Mouse (Mus musculus) left cerebral cortex, adult 9 months (tissue): ENCODE data around the gene Nup160.

ENCODE experiments used
- DNase-seq, 2 experiments: peaks; one replicate each; pipeline ENCODE4 v3.0.0; 2022; ENCODE audit warnings: low spot score in 2 of 2

The Nup160 gene

DNA sequence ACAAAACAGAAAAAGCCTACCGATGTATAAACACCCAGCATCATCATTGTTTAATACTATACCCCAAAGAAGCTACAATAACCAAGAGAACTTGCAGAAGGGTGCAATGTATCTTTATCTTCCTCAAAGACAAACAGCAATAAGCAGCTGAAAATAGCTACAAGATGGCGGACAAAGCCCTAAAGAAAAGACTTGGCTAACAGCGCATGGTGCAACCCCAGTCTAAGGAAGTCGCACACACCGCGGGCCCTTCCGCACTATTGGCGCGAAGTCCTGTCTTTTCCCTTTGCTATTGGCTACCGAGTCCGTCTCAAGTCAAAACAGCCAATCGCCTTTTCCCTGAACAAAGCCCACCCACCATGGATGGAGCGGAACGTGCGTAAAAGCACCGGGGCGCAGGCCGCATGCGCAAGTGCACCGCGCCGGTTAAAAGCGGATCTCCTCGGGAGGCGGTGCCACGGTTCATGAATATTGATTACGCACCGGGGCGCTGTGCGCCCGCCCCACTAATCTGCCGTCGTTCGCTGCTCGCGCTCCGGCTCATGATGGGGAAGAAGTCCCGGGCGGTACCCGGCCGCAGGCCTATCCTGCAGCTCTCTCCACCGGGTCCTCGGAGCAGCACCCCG is 68.2 kb downstream of the Nup160 start, which contains the start of gene Fnbp4:
Gene Fnbp4 (plus strand): TSS at position 318 of the 626 bp plus-strand sequence.
- peak; percentile 98 to 99 for DNase-seq

DNA sequence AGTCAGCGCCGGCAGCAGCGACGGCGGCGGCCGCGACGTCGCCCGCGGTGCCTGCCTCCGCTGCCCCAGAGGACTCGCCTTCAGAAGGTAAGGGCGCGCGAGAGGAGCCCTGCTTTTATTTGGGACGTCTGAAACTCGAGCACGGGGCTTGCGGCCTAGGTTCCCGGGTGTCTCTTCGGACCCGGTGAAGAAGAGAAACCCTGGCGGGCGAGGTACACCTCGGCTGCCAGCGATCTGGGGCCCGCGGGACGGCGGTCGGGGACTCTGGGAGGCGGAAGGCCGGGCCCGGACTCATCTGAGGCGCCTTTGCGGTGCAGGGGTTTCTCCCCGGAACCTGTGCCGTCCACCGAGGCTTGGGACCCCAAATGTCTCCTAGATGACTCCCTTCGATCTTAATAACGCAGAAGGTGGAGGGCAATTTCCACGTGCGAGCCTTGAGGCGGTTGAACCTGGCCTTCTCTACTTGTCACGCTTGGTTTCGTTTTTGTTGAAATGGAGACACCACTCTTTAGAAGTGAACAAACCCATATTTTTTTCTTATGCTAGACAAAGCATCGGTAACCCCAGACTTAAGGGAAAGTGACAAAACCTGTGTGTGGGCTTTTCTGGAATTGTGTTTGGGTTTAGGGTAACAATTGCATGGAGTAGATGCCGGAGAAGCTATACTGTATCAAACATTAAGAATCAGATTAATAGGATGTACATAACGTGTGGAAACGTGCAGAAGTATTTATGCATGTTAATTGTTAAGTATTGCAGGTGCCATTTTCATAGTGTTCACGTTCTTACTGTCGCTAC is 68.9 kb downstream of the Nup160 start:
- no peak for DNase-seq

DNA sequence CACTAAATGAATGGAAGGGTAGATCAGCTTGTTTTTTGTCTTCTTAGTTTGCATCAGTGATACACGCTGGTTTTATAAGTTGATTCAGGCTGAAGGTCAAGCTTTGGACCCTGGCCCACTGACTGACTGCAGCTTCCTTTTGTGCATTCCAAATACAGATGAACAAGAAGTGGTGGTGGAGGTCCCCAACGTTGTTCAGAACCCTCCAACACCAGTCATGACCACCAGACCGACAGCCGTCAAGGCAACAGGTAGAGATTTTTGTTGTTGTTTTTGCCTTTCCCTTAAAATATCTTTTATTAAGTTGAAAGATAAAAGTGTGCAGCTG is 69.5 kb downstream of the Nup160 start:
- no peak for DNase-seq

DNA sequence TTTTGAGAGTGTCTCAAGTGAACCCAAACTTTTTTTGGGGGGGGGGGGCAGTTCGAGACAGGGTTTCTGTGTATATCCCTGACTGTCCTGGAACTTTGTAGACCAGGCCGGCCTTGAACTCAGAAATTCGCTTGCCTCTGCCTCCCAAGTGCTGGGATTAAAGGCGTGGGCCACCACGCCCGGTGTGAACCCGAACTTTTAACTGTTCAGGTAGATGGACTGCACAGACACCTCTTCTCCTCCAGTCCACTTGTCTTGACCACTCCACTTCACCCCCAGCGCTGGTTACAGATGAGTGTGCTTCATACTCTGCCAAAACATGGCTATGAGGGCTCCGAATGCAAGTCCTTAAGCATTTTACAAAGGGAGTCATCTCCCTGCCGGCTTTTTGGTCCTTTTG is 70.1 kb downstream of the Nup160 start:
- DNase-seq, result no peak

DNA sequence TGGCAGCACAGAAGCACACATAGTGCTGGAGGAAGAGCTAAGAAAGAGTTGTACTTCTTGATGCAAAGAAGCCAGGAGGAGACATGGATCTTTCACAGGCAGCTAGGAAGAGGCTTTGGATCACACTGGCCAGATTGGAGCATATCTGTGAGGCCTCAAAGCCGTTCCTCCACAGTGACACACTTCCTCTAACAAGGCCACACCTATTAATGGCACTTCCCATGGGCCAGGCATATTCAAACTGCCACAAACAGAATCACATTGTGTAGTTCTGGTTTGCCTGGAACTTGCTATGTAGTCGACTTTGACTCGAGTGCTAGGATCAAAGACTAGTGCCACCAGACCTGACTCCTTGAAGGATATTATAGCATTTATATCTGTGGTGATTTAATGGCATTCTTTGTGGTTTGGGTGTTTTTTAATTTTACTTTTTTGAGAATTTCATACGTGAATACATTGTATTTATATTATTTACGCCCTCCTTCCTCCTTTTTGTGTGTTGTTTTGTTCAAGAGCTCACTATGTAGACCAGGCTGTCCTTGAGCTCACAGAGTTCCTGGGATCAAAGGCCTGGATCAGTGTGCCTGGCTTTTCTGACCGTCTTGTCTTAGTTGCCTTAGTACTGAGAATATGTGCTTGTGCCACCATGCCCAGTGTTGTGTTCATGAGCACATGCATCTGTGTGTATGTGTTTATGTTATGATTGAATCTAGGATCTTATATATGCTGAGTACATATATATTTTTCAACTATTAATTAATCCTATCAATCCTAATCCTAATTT is 72.9 kb downstream of the Nup160 start:
- DNase-seq, result no peak

DNA sequence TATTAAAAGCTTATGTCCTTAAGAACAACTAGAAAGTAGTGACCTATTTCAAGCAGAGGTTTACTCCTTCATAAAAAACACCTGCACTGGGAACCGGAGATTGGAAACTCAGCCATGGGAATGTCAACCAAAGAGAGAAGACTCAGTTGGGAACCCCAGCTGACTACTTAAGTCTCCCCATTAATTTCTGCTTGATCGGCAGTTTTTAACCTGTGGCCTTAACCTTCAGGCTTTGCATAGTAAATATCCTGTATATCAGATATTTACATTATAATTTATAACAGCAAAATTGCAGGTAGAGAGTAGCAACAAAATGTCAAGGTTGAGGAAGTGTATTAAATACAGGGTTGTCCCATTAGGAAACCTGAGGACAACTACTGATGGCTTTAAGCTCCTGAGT is 76.5 kb downstream of the Nup160 start:
- DNase-seq, result no peak

DNA sequence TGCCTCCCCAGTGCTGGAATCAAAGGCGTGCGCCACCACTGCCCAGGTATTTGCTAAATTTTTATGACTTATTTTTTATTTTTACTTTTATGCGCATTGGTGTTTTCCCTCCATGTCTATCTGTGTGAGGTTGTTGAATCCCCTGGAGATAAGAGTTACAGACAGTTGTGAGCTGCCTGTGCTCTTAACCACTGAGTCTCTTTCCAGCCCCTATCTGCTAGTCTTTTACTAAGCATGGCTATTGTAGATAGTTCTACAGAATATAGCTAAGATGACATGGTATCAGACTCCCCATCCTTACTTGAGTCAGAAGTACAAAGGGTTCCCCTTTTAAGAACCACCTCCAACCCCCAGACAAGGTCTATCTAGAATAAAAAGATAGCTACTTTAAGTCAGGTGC is 77.2 kb downstream of the Nup160 start:
- no peak for DNase-seq

DNA sequence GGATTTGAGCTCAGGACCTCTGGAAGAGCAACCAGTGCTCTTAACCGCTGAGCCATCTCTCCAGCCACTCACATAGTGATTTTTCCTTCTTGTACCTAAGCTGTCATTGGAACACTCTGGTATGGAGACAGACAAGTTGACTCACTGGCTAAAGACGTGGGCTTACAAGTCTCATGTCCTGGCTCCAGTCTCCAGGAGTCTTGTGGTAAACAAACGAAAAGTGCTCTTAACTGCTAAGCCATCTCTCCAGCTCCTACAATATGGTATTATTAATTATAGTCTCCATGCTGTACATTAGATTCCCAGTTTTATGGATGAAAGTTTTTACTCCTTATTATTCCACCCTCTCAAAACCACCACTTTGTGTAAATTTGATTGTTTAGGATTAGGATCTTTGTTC is 88.1 kb downstream of the Nup160 start:
- DNase-seq, result no peak

DNA sequence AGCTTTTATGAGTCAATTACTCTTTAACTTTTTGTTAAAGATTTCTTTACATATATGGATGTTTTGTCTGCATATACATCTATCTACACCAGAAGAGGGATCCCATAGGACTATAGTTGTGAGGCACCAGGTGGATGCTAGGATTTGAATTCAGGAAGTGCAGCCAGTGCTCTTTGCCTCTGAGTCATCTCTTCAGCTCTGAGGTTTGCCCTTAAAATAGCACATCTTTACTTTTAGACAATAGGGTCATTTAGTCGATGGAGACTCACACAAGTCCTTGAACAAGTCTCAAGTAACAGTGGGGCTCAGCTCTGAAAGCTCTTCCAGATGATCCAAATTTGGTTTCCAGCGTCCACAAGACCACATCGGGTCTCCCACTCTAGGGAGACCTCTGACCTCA is 104.3 kb downstream of the Nup160 start:
- DNase-seq, result no peak

DNA sequence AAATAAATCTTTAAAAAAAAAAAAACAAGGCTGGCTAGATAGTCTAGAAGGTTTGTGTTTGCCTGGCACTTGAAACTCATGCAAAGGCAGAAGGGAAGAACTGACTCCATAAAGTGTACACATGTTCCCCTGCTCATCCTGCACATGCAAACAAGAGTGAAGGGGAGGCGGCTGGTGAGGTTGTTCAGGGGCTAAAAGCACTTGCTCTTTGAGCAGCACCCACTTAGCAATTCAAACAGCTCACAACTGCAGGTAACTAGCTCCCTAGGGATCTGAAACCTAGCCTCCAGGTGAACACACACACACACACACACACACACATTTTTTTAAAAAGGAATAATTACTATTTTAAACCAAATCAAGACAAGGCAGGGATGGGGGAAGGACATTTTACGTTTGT is 104.9 kb downstream of the Nup160 start:
- no peak for DNase-seq

DNA sequence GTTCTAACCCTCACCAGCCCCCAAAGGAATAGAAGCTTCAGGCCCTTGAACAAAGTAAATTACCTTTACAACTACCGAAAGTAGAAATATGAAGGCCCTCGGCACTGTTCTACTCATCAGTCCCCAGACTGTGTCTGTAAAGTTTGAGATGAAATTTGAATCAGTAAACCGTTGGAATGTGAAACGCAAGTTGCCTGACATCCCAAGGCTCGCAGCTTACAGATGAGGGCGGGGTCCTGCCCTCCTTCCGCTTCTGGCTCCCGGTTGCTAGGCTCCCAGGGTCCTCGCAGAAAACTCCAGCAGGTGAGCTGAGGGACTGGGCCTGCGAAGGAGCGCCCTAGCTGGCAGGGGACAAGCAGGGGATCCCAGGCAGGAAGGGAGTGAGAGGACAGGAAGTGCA is 105.4 kb downstream of the Nup160 start, which contains the start of gene Agbl2:
Gene Agbl2 (plus strand): TSS at position 270 of the 400 bp plus-strand sequence.
- DNase-seq, result no peak

DNA sequence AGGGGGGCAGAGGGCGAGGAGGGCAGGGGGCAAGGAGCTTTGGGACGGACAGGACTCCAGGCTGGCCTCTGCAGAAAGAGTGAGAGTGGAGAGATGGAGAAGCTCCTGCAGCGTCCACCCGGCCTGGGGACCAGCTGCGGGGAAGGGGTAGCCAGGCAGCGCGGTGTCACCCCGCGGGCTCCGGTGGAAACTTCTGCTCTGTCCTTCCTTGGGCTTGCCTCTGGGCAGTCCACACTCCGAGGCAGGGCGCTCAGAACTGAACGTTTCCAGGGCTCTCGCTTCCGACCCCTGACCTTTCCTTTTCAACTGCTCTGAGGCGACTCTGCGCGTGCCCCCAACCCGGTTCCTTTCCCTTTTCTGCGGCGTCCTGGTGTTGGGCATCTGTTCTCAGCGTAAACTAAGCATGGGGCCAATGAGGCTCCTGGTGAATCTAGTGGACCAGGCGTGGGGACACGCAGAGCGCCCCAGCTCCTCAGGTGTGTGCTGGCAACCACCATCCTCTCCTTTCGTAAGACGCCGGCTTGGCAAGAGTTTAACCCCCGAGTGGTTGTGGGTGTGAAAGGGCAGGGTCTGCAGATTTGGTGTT is 106.0 kb downstream of the Nup160 start:
- DNase-seq, result no peak
